30 mouse cellular contexts compared by ENCODE assay signal in genomic region chr3:41009315-41009714, GRCm38 (mm10).
"Had no signal": no experiment of that assay in that cellular context is flagged by ENCODE, and none has a peak within 500 bp of the region (broad histone marks: within the 10 kb centered on the region; RNA-seq: fewer than 3 reads in every experiment).

No protein-coding gene starts in this region.

- H3K27me3 ChIP-seq: limb, embryonic 12.5 days; limb, embryonic 13.5 days; limb, embryonic 15.5 days; liver, embryonic 13.5 days; liver, embryonic 15.5 days; lung, embryonic 15.5 days; megakaryocyte, embryonic 14.5 days; midbrain, embryonic 12.5 days; midbrain, embryonic 13.5 days; midbrain, embryonic 15.5 days; neural tube, embryonic 12.5 days; neural tube, embryonic 13.5 days had no signal

- H3K4me2 ChIP-seq: limb, embryonic 12.5 days; limb, embryonic 13.5 days; limb, embryonic 15.5 days; liver, embryonic 13.5 days; liver, embryonic 15.5 days; lung, embryonic 14.5 days; lung, embryonic 15.5 days; midbrain, embryonic 11.5 days; midbrain, embryonic 12.5 days; midbrain, embryonic 13.5 days; midbrain, embryonic 15.5 days; neural tube, embryonic 12.5 days; neural tube, embryonic 13.5 days had no signal

- H3K4me3 ChIP-seq: left cerebral cortex, adult 2 months; limb, embryonic 10.5 days; limb, embryonic 12.5 days; limb, embryonic 13.5 days; limb, embryonic 15.5 days; liver, embryonic 13.5 days; liver, embryonic 15.5 days; lung, embryonic 15.5 days; megakaryocyte, embryonic 14.5 days; midbrain, embryonic 10.5 days; midbrain, embryonic 12.5 days; midbrain, embryonic 13.5 days; midbrain, embryonic 15.5 days; myocyte; neural tube, embryonic 12.5 days; neural tube, embryonic 13.5 days had no signal

- H3K36me3 ChIP-seq: limb, embryonic 10.5 days; limb, embryonic 12.5 days; limb, embryonic 13.5 days; limb, embryonic 15.5 days; liver, embryonic 13.5 days; liver, embryonic 15.5 days; lung, embryonic 15.5 days; midbrain, embryonic 10.5 days; midbrain, embryonic 12.5 days; midbrain, embryonic 13.5 days; midbrain, embryonic 15.5 days; neural tube, embryonic 12.5 days; neural tube, embryonic 13.5 days had no signal

- H3K9me3 ChIP-seq: limb, embryonic 10.5 days; limb, embryonic 12.5 days; limb, embryonic 13.5 days; limb, embryonic 15.5 days; liver, embryonic 13.5 days; liver, embryonic 15.5 days; lung, embryonic 15.5 days; midbrain, embryonic 10.5 days; midbrain, embryonic 12.5 days; midbrain, embryonic 13.5 days; midbrain, embryonic 15.5 days; neural tube, embryonic 12.5 days; neural tube, embryonic 13.5 days had no signal

- H3K27ac ChIP-seq: left cerebral cortex, adult 2 months; limb, embryonic 10.5 days; limb, embryonic 12.5 days; limb, embryonic 13.5 days; limb, embryonic 15.5 days; liver, embryonic 13.5 days; liver, embryonic 14.5 days; liver, embryonic 15.5 days; lung, embryonic 15.5 days; macrophage; midbrain, embryonic 10.5 days; midbrain, embryonic 12.5 days; midbrain, embryonic 13.5 days; midbrain, embryonic 15.5 days; neural tube, embryonic 12.5 days; neural tube, embryonic 13.5 days had no signal

- H3K9ac ChIP-seq: limb, embryonic 12.5 days; limb, embryonic 13.5 days; limb, embryonic 15.5 days; liver, embryonic 13.5 days; liver, embryonic 14.5 days; liver, embryonic 15.5 days; lung, embryonic 14.5 days; lung, embryonic 15.5 days; midbrain, embryonic 12.5 days; midbrain, embryonic 13.5 days; midbrain, embryonic 15.5 days; neural tube, embryonic 12.5 days; neural tube, embryonic 13.5 days had no signal

- DNase-seq: left cerebral cortex, postnatal 4 days; liver, embryonic 13.5 days; lung, adult 18-20 months; lung, adult 2 months; lung, embryonic 14.5 days; lung, postnatal 10 days; lung, postnatal 14 days; lung, postnatal 36 days; lung, postnatal 4 days; midbrain, embryonic 14.5 days had no signal

- H3K4me1 ChIP-seq: limb, embryonic 10.5 days; limb, embryonic 12.5 days; limb, embryonic 13.5 days; limb, embryonic 15.5 days; lung, embryonic 15.5 days; midbrain, embryonic 10.5 days; midbrain, embryonic 12.5 days; midbrain, embryonic 13.5 days; midbrain, embryonic 15.5 days; neural tube, embryonic 12.5 days; neural tube, embryonic 13.5 days had no signal

- ATAC-seq: lung, postnatal 0 days; midbrain, embryonic 13.5 days; midbrain, embryonic 15.5 days; midbrain, embryonic 16.5 days had no signal
